Mouse (Mus musculus) testis, postnatal 10 days (tissue): ENCODE data around the gene Gm45261.
A peak's percentile ranks its signal among the peaks of the same experiment; 100 is the strongest.

Experiments used
- DNase-seq: peaks from one replicate; pipeline ENCODE4 v3.0.0; 2021; ENCODE audit warnings: low spot score

Gene Gm45261

DNA sequence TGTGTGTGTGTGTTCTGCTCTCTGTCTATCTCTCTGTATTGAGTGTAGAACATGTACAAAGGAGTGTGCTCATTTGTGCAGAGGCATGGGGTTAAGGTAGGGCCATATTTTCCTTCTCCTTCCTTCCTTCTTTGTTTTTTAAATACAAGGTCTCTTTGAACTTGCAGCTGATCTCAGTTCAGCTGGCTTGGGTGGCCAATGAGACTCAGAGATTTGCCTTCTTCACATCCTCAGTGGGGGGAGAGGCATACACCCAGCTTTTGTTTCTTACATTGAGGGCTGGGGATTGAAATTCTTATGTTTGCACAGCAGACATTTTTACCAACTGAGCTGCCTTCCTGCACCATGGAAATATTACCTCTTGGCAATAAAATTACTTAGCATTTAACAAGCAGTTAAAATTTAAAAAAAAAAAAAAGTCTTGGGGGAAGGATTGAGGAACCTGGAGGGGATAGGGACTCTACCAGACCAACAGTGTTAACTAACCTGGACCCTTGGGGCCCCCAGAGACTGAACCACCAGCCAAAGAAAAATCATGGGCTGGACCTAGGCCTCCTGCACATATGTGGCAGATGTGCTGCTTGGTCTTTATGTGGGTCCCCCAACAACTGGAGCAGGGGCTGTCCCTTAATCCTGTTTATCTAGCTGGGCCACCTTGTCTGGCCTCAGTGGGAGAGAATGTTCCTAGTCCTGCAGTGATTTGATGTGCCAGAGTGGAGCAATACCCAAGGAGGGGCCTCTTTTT lies 50.8 kb downstream of the Gm45261 start:
- DNase-seq, result no peak

DNA sequence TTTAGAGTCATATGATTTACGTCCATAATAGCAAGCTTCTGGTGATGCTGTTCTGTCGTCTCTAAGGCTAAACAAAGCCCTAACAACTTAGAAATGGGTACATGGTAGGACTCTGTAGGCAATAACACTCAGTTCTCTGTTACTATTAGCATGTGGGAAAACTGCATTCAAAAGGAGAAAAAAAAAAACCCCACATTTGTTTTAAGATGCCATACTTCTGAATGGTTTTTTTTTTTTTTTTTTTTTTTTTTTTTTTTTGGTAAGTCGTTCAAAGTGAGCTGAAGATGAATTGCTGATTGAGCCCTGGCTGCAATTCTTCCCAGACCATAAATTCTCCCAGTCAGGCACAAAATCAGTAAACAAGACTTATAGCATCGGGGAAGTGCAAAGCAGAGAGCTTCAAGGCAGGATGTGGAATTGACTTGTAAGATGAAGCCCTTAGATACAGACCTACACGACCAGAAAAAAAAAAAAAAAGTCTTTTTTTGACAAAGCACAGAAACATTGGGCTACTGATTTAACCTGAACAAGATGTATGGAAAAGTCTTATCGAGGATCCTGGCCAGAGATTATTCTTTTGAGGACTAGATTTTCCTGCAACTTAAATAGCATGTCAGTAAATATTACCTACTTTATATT lies 51.7 kb downstream of the Gm45261 start:
- no peak for DNase-seq

DNA sequence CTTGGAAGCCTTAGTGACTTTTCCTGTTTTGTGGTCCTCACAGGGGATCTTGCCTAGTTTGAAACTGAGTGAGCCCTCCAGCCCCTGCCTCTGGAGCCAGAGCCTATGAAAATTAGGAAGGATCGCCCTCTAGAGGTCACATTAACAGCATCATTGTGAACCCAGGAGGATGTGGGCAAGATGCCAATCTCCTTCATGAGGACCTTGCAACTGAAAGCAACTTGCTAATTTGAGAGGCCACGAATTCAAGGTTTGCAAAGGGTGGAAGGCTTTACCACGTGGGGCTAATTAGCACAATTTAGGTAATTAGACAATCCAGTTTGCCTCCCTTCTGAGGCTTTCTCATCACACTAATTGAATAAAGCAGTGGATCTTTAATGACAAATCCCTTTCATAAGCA lies 52.7 kb downstream of the Gm45261 start:
- DNase-seq, result peak; percentile 66

- DNase-seq, result no peak
These were observed 57.1 kb downstream of the Gm45261 start for GRCm38 (mm10) chr1:80404196-80404595.

- no peak for DNase-seq
These were observed 57.8 kb downstream of the Gm45261 start for GRCm38 (mm10) chr1:80403366-80403893.

DNA sequence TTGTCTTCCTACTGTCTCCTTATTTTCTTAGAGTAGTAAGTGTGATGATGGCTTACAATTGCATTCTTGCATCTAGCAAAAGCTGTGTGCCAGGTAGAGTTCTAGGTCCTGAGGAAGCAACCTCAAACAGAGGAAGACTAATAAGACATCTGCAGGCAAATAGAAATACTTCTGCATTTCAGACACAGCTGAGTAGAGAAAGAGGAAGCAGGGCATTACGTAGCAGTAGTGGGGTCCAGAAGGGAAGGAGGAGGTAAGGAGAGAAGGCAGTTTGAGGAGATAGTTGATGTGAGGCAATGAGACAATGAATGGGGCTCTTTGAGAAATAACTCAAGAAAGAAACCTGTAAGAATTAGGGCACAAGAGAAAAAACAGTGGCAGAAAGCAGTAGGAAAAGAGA lies 59.3 kb downstream of the Gm45261 start:
- no peak for DNase-seq
